Mouse (Mus musculus) lung, postnatal 36 days (tissue): ENCODE data around the gene Prom2.

Experiments used
- DNase-seq: peaks from one replicate; pipeline ENCODE4 v3.0.0; 2022; ENCODE audit warnings: mixed read lengths

The Prom2 gene

GRCm38 (mm10) chr2:127522006-127522441, 19.2 kb downstream of the Prom2 start, which contains the start of gene Kcnip3:
Kcnip3 (minus strand) TSS chr2:127522094.
- DNase-seq = peak; percentile 24

- DNase-seq = no peak
These were observed 19.9 kb downstream of the Prom2 start for GRCm38 (mm10) chr2:127521172-127522005.

GRCm38 (mm10) chr2:127520123-127520522, 21.1 kb downstream of the Prom2 start:
- DNase-seq = no peak

GRCm38 (mm10) chr2:127519308-127519707, 22.0 kb downstream of the Prom2 start:
- DNase-seq = no peak

- no peak for DNase-seq
These were observed 22.4 kb downstream of the Prom2 start for GRCm38 (mm10) chr2:127518831-127519230.

- no peak for DNase-seq
These were observed 23.0 kb downstream of the Prom2 start for GRCm38 (mm10) chr2:127518273-127518672.

- DNase-seq = no peak
These were observed 24.2 kb downstream of the Prom2 start for GRCm38 (mm10) chr2:127517081-127517480.

GRCm38 (mm10) chr2:127514380-127515124, 26.7 kb downstream of the Prom2 start:
- peak; percentile 30 for DNase-seq

- no peak for DNase-seq
These were observed 28.0 kb downstream of the Prom2 start for GRCm38 (mm10) chr2:127513244-127513643.

- no peak for DNase-seq
These were observed 29.8 kb downstream of the Prom2 start for GRCm38 (mm10) chr2:127511426-127511825.

- peak; percentile 48 for DNase-seq
These were observed 33.2 kb downstream of the Prom2 start for GRCm38 (mm10) chr2:127507967-127508660.

- peak; percentile 85 for DNase-seq
These were observed 34.0 kb downstream of the Prom2 start for GRCm38 (mm10) chr2:127507077-127507774.

GRCm38 (mm10) chr2:127506131-127506632, 35.1 kb downstream of the Prom2 start:
- DNase-seq = no peak

- DNase-seq = no peak
These were observed 36.1 kb downstream of the Prom2 start for GRCm38 (mm10) chr2:127505196-127505595.

- DNase-seq = no peak
These were observed 37.3 kb downstream of the Prom2 start for GRCm38 (mm10) chr2:127503751-127504549.

- peak; percentile 62 for DNase-seq
These were observed 40.2 kb downstream of the Prom2 start for GRCm38 (mm10) chr2:127501061-127501460.

GRCm38 (mm10) chr2:127498750-127499149, 42.5 kb downstream of the Prom2 start:
- no peak for DNase-seq

- no peak for DNase-seq
These were observed 44.9 kb downstream of the Prom2 start for GRCm38 (mm10) chr2:127496321-127496720.

GRCm38 (mm10) chr2:127484476-127485170, 56.6 kb downstream of the Prom2 start:
- DNase-seq = peak; percentile 84

- DNase-seq = peak; percentile 43
These were observed 58.3 kb downstream of the Prom2 start for GRCm38 (mm10) chr2:127483001-127483400.

- peak; percentile 77 for DNase-seq
These were observed 58.7 kb downstream of the Prom2 start for GRCm38 (mm10) chr2:127482533-127482911.
